ENCODE assay signal across 25 mouse cellular contexts in genomic region chr7:25945274-25945673, GRCm38 (mm10). TPM values are rescaled to one million over a fixed set of nuclear protein-coding genes. Genes with fewer than 3 reads are reported as not detected.
"Had no signal": no experiment of that assay in that cellular context is flagged by ENCODE, and none has a peak within 500 bp of the region (broad histone marks: within the 10 kb centered on the region; RNA-seq: fewer than 3 reads in every experiment).

No protein-coding gene starts in this region.

- DNase-seq: kidney, adult 11 months; kidney, adult 8-10 months; kidney, postnatal 10 days; kidney, postnatal 36 days; layer of hippocampus, postnatal 36 days; lung, postnatal 4 days; midbrain, embryonic 14.5 days; thymus, adult 18-20 months; thymus, postnatal 36 days had no signal

- H3K36me3 ChIP-seq: intestine, embryonic 15.5 days; kidney, embryonic 15.5 days; liver, embryonic 15.5 days had no signal

- H3K4me3 ChIP-seq: intestine, embryonic 15.5 days; kidney, embryonic 15.5 days; left cerebral cortex, adult 2 months; liver, embryonic 15.5 days had no signal

- H3K27ac ChIP-seq: intestine, embryonic 15.5 days; kidney, embryonic 15.5 days; left cerebral cortex, adult 2 months; liver, embryonic 15.5 days had no signal

- H3K4me1 ChIP-seq: intestine, embryonic 15.5 days; kidney, embryonic 15.5 days; liver, embryonic 15.5 days had no signal

- H3K4me2 ChIP-seq: intestine, embryonic 15.5 days; kidney, embryonic 15.5 days; liver, embryonic 11.5 days; liver, embryonic 15.5 days; midbrain, embryonic 11.5 days had no signal

- H3K9ac ChIP-seq: intestine, embryonic 15.5 days; kidney, embryonic 15.5 days; liver, embryonic 15.5 days had no signal

- H3K27me3 ChIP-seq: intestine, embryonic 15.5 days; kidney, embryonic 15.5 days; liver, embryonic 15.5 days had no signal

- H3K9me3 ChIP-seq: intestine, embryonic 15.5 days; kidney, embryonic 15.5 days; liver, embryonic 15.5 days had no signal

- ATAC-seq: intestine, embryonic 15.5 days had no signal

RNA-seq across cellular contexts. Expression of gene Cyp2b10, which starts 47.9 kb away (rescaled TPM):
- total RNA-seq: layer of hippocampus, postnatal 10 days; left cerebral cortex, postnatal 10 days; megakaryocyte progenitor cell, adult 5-6 weeks; megakaryocyte-erythroid progenitor cell, adult 5-6 weeks; midbrain, postnatal 0 days had no signal
- polyA plus RNA-seq: intestine, embryonic 15.5 days; kidney, embryonic 15.5 days; limb, embryonic 11.5 days; limb, embryonic 14.5 days; liver, embryonic 11.5 days; midbrain, embryonic 11.5 days; midbrain, embryonic 14.5 days; midbrain, postnatal 0 days; neural tube, embryonic 11.5 days; neural tube, embryonic 14.5 days; testis, adult 2 months had no signal
